Mouse (Mus musculus): ENCODE results near the gene Emc3.

Gene Emc3

DNA sequence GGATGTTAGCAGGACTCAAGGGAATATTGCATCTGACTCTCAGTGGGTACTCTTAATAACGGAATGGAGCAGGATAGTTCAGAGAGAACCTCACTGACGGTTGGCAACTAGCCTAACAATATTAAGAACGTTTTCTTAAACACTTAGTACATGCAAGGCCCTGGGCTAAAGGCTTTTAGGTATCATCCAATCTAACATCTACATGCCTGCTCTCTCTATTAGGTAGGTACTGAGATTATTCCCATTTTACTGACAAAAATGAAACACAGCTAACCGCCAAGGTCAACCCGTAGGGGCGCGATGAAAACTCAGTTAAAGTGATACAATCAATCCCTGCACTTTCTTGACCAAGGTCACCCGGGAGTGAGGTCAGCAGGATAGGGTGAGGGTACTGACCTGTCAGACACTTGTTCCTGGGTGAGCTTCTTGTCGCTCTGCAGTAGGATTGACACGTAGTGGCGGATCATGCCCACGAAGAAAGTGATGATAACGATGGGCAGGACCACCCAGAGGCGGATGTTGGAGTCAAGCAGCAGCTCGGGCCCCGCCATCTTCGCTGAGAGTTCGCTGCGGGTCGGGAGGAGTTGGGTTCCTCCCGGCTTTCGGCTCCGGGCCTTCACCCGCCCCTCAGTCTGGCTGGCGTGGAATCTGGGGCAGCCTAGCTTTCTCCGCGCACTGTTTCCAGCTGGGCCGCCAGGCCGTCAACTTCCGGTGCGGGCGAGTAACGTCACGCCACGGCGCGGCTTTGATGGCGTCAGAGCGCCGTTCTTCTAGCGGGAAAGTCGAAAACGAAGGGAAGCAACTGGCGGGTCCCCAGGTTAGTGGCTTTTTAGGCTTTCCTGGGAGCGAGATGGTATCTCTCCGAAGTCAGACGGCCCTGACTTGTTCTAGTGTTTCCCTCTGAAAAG, at the start of gene Emc3, which contains the start of gene Fancd2:
TSS of gene Emc3 (minus strand) at position 721 of the 908 bp plus-strand sequence.
TSS of gene Fancd2 (plus strand) at position 751 of the 908 bp plus-strand sequence.
- in situ Hi-C loops (cut with MboI, MseI): no loop called here

DNA sequence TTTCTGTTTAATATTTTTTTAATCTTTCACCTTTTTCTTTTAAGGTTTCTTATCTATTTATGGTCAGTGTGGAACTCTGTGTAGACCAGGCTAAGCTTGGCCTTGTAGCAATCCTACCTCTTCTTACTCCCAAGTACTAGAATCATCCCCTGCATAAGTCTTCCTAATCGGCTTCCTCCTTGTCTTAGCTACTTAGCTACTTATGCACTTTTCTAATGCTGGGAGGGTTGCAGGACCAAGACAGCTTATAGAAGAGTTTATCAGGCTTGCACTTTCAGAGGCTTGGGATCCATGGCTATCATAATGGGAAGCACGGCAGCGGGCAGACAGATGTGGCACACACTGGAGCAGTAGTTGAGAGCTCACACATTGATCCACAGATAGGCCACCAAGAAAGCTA, 47.9 kb upstream of the Emc3 start:
- in situ Hi-C loops (cut with MboI, MseI): no loop called here

DNA sequence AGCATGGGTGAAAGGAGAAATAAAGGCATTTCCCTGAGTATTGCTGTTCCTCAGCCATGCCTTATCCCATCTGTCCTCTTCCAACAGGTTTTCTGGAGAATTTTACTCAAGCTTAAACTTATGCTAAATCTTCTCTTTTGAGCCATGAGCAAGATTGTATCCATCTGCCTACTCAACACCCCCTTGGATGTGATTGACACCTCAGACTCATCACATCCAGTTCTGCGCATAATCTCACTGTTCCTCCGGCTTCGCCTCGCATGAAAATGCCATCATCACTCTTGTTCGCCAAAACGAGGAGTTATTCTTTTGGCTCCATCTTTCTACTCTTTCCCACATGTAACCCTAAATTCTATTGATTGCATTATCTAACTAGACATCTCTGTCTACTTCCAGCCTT, 44.6 kb upstream of the Emc3 start:
- in situ Hi-C loops (cut with MboI, MseI): no loop called here

DNA sequence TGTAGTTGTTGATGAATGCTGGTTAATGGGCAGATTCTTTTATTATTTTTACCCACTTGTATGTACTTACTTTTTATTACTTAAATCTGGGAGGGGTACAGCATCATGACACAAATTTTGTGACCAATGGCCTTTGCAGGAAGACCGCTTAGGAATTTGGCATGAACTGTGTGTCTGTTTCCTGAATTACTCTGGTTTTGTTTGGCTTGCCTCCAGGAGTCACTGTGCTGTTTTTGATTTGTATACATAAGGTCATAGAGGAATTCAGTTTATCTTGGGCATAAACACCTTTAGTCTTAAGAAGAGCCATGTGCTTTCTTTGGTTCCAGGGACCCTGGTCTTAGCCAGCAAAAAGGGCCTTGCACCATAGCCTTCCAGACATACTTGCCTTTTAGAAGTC, 33.1 kb upstream of the Emc3 start:
- in situ Hi-C loops (cut with MboI, MseI): loop anchor here (25.0 kb wide), 1 partner anchor 427 kb away; no protein-coding TSS in a partner anchor

GRCm38 (mm10) chr6:113559736-113560135, 28.3 kb upstream of the Emc3 start:
- in situ Hi-C loops (cut with MboI, MseI): loop anchor here (25.0 kb wide), 1 partner anchor 422 kb away; no protein-coding TSS in a partner anchor

GRCm38 (mm10) chr6:113543906-113544481, 12.5 kb upstream of the Emc3 start:
- in situ Hi-C loops (cut with MboI, MseI): no loop called here

DNA sequence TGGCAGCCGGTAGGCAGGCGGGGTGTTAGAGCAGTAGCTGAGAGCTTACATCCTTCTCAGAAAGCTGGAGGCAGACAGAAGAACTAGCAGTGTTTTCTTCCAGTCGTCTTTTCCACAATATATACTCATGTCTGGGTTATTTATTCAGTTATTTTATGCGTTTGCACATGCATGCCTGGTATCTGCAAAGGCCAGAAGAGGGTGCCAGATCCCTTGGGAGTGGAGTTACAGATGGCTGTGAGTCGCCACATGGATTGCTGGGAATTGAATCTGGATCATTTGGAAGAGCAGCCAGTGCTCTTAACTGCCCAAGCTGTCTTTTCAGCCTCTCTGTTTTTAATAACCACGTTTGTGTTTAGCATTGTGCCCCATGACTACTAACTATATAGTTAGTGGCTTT, 10.2 kb upstream of the Emc3 start:
- in situ Hi-C loops (cut with MboI, MseI): no loop called here

GRCm38 (mm10) chr6:113534886-113535285, 3.4 kb upstream of the Emc3 start:
- in situ Hi-C loops (cut with MboI, MseI): no loop called here

- in situ Hi-C loops (cut with MboI, MseI): no loop called here
Observed at GRCm38 (mm10) chr6:113531840-113532404, 470 bp upstream of the Emc3 start.

- in situ Hi-C loops (cut with MboI, MseI): no loop called here
Observed at GRCm38 (mm10) chr6:113523420-113523819, 8.0 kb downstream of the Emc3 start.

DNA sequence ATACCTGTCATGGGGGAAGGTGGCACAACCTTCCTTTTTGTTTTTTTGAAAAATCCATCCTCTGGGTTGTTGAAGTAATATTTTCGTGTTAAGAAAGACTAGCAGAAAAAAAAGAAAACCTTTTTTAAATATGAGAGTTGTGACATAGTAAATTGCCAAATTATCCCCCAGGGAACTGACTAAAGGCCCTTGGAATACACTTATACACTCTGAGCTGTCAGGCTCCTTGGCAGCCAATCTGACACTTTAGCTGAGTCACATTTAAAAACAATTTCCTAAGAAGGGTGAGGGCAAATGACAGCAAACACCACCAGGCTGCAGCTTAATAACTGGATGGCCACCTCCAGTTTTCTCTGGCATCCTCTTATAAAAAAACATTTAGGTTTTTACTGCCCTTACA, 9.1 kb downstream of the Emc3 start:
- in situ Hi-C loops (cut with MboI, MseI): no loop called here

- in situ Hi-C loops (cut with MboI, MseI): no loop called here
Observed at GRCm38 (mm10) chr6:113517434-113518080, 13.9 kb downstream of the Emc3 start.

DNA sequence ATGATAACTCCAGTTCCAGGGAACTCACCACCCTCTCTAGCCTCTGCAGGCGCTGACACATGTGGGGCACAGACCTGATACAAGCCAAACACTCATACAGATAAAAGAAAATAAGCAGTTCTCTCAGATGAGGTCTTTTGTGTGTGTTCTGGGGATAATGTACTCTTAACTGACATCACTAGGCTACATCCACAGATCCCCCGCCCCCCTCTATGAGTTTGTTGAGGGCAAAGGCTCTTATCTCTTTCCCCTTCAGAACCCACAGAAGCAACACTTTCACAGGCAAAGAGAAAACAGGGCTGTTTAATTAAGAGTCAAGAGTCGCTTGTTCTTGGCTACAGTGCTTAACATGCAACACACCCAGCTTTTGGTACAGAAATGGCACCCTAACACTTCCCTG, 16.9 kb downstream of the Emc3 start:
- in situ Hi-C loops (cut with MboI, MseI): no loop called here

GRCm38 (mm10) chr6:113513944-113514343, 17.5 kb downstream of the Emc3 start:
- in situ Hi-C loops (cut with MboI, MseI): no loop called here

- in situ Hi-C loops (cut with MboI, MseI): no loop called here
Observed at GRCm38 (mm10) chr6:113508947-113509280, 22.5 kb downstream of the Emc3 start.

GRCm38 (mm10) chr6:113508272-113508946, 23.0 kb downstream of the Emc3 start:
- in situ Hi-C loops (cut with MboI, MseI): no loop called here

DNA sequence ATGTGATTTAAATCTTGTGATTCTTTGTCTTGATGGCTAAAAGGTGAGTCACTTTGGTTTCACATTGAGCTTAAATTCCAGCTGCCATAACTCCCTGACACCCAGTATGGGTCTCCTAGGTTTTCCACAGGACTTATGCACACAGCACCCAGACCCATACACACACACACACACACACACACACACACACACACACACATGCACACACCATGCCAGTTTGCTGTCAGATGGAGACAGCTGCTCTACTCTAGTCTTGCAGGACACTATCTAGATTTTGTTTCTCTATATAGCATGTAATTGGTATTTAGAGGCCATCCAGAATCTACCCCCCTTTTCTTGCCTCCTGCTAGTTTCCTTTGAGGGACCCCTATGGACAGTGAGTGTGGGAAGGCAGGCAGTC, 24.3 kb downstream of the Emc3 start:
- in situ Hi-C loops (cut with MboI, MseI): no loop called here

DNA sequence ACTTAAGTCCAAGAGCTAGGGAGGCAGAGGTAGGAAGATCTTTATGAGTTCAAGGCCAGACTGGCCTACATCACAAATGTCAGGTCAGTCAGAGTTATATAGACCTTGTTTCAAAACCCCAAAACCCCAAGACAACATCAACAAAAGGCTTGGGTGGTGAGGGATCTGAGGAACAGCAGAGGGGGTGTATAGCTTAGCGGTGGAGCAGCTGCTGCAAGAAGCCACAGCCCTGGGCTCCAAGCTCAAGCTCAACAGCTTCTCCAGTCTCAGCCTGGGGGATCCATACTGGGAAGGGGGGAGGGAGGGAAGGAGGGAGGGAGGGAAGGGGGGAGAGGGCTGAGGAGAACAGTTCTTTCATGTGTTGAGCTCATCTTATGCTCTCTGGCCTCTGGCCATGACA, 25.8 kb downstream of the Emc3 start:
- in situ Hi-C loops (cut with MboI, MseI): no loop called here

DNA sequence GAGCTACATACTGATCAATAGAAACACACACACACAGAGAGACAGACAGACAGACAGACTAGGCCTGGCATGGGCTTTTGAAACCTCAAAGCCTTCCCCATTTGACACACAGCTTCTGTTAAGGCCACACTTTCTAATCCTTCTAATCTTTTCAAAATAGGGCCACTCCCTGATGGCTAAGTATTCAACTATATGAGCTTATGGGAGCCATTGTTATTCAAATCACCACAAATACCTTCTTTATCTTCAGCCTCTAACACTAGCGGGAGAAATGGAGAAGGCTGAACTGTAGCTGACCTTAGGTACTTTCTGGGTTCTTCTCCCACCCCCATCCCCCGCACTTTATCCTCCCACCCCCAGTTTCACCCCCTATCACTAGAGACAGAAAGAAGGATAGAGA, 28.7 kb downstream of the Emc3 start:
- in situ Hi-C loops (cut with MboI, MseI): no loop called here

DNA sequence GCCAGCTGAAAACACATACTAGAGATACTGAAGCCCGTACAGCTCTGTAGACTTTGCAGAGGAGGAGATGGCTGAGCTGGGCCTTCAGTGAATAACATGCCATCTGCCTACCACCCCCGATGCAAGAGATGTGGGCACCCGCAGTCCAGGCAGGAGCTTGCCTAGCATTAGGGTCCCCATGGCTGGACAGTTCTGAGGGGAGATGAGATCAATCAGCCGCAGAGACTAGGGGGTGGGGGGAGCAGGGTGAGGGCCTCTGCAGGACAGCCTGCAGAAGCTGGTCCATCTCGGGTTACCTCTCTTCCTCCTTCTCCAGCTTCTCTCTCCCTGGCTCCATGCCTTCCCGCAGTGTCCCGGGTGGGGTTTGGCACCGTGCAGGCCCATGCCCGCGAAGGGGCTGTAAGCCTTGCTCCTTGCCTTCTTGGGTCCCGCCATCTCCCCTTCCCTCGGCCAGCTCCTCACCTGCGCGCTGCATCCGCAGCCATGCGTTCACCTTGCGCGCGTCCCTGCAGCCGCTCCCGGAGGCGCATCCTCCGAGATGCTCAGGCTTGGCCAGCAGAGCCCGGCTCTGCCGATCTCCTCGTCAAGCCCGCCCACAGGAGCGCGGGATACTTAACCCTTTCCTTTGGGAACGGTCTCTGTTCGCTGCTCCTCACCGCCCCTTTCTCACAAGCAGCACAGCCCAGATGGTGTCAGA, 29.9 kb downstream of the Emc3 start, which contains the start of gene Prrt3:
TSS of gene Prrt3 (minus strand) at position 544 of the 697 bp plus-strand sequence.
- in situ Hi-C loops (cut with MboI, MseI): no loop called here

GRCm38 (mm10) chr6:113499346-113499745, 32.1 kb downstream of the Emc3 start:
- in situ Hi-C loops (cut with MboI, MseI): no loop called here

Data from regulatory T cell (primary cell).